Mouse (Mus musculus): ENCODE measurements around the gene Alox12. TPM values are rescaled to one million over a fixed set of nuclear protein-coding genes. Genes with fewer than 3 reads are reported as not detected.

The Alox12 gene
- total and polyA plus RNA-seq, 3 experiments = 0.03 TPM; not detected in 2

GRCm38 (mm10) chr11:70219873-70220272 lies 35.3 kb downstream of the Alox12 start:
- peak overlapping the region; percentile 81 for H3K9ac ChIP-seq (ENCODE audit: control insufficient read depth, low read depth, low read length, poor library complexity, severe bottlenecking)
- peak overlapping the region; percentile 62 to 76 for H3K4me3 ChIP-seq (ENCODE audit: control insufficient read depth in 1 of 2, insufficient read depth in 1 of 2, low read depth in 2 of 2, low read length in 2 of 2)
- DNase-seq (ENCODE audit: low read depth, low spot score) = no peak
- peaks cover 5 to 7% of the 10 kb centered on the region in 2 experiments; a peak in 3 of 4 replicates for H3K4me1 ChIP-seq (ENCODE audit: control insufficient read depth in 1 of 2, insufficient read depth in 2 of 2, low read length in 2 of 2)
- TF ChIP-seq HCFC1 (IDR thresholded peaks at IDR 0.05; ENCODE audit: low read depth, low read length) = no peak
- TF ChIP-seq NRF1 (IDR thresholded peaks at IDR 0.05; ENCODE audit: insufficient read depth, low read depth, low read length, poor library complexity, severe bottlenecking) = no peak
- no peak for TF ChIP-seq SIN3A (IDR thresholded peaks at IDR 0.05; ENCODE audit: low read length)
- H3K9me3 ChIP-seq (replicated peaks; ENCODE audit: insufficient read depth, low read length) = no peaks in the 10 kb centered on the region
- peaks cover 0 to 5% of the 10 kb centered on the region in 2 experiments; a peak in 2 of 4 replicates for H3K36me3 ChIP-seq (ENCODE audit: control insufficient read depth in 1 of 2, insufficient read depth in 2 of 2, low read length in 2 of 2)
- H3K79me2 ChIP-seq (ENCODE audit: control insufficient read depth, insufficient read depth, low read length, poor library complexity) = peaks cover 5% of the 10 kb centered on the region; the same call in 1 of the 2 replicates
- H3K27ac ChIP-seq (ENCODE audit: control insufficient read depth, low read depth, low read length) = no peak overlapping the region
- H3K27me3 ChIP-seq (ENCODE audit: control insufficient read depth in 1 of 2, insufficient read depth in 2 of 2, low read length in 2 of 2) = no peaks in the 10 kb centered on the region

GRCm38 (mm10) chr11:70218741-70219470 lies 36.2 kb downstream of the Alox12 start:
- H3K9ac ChIP-seq (ENCODE audit: control insufficient read depth, low read depth, low read length, poor library complexity, severe bottlenecking) = no peak overlapping the region
- H3K36me3 ChIP-seq (ENCODE audit: control insufficient read depth in 1 of 2, insufficient read depth in 2 of 2, low read length in 2 of 2) = peaks cover 0 to 5% of the 10 kb centered on the region in 2 experiments; a peak in 2 of 4 replicates
- H3K4me1 ChIP-seq (ENCODE audit: control insufficient read depth in 1 of 2, insufficient read depth in 2 of 2, low read length in 2 of 2) = peaks cover 5 to 7% of the 10 kb centered on the region in 2 experiments; a peak in 3 of 4 replicates
- DNase-seq (ENCODE audit: low read depth, low spot score) = no peak
- no peak for TF ChIP-seq TAL1 (IDR thresholded peaks at IDR 0.05; ENCODE audit: low read length)
- no peak for TF ChIP-seq BHLHE40 (IDR thresholded peaks at IDR 0.05; ENCODE audit: borderline replicate concordance, low read depth, low read length)
- TF ChIP-seq POLR2A (IDR thresholded peaks at IDR 0.05; ENCODE audit: control insufficient read depth in 1 of 2, insufficient read depth in 1 of 2, low read depth in 1 of 2, low read length in 2 of 2, poor library complexity in 1 of 2) = no peak
- TF ChIP-seq KAT2A (conservative IDR thresholded peaks at IDR 0.05; ENCODE audit: low read depth, low read length) = no peak
- TF ChIP-seq MYB (IDR thresholded peaks at IDR 0.05; ENCODE audit: low read depth, low read length) = no peak
- TF ChIP-seq MAZ (IDR thresholded peaks at IDR 0.05; ENCODE audit: low read depth, low read length) = no peak
- TF ChIP-seq ELF1 (IDR thresholded peaks at IDR 0.05; ENCODE audit: low read depth, low read length) = no peak
- no peak overlapping the region for H3K4me3 ChIP-seq (ENCODE audit: control insufficient read depth in 1 of 2, insufficient read depth in 1 of 2, low read depth in 2 of 2, low read length in 2 of 2)
- no peaks in the 10 kb centered on the region for H3K9me3 ChIP-seq (replicated peaks; ENCODE audit: insufficient read depth, low read length)
- H3K79me2 ChIP-seq (ENCODE audit: control insufficient read depth, insufficient read depth, low read length, poor library complexity) = peaks cover 5% of the 10 kb centered on the region; the same call in 1 of the 2 replicates
- H3K27me3 ChIP-seq (ENCODE audit: control insufficient read depth in 1 of 2, insufficient read depth in 2 of 2, low read length in 2 of 2) = no peaks in the 10 kb centered on the region
- H3K27ac ChIP-seq (ENCODE audit: control insufficient read depth, low read depth, low read length) = no peak overlapping the region

GRCm38 (mm10) chr11:70218039-70218438 lies 37.1 kb downstream of the Alox12 start:
- H3K27ac ChIP-seq (ENCODE audit: control insufficient read depth, low read depth, low read length) = no peak overlapping the region
- H3K9ac ChIP-seq (ENCODE audit: control insufficient read depth, low read depth, low read length, poor library complexity, severe bottlenecking) = no peak overlapping the region
- peaks cover 5% of the 10 kb centered on the region; the same call in 1 of the 2 replicates for H3K79me2 ChIP-seq (ENCODE audit: control insufficient read depth, insufficient read depth, low read length, poor library complexity)
- peaks cover 5 to 7% of the 10 kb centered on the region in 2 experiments; a peak in 3 of 4 replicates for H3K4me1 ChIP-seq (ENCODE audit: control insufficient read depth in 1 of 2, insufficient read depth in 2 of 2, low read length in 2 of 2)
- H3K4me3 ChIP-seq (ENCODE audit: control insufficient read depth in 1 of 2, insufficient read depth in 1 of 2, low read depth in 2 of 2, low read length in 2 of 2) = no peak overlapping the region
- no peaks in the 10 kb centered on the region for H3K27me3 ChIP-seq (ENCODE audit: control insufficient read depth in 1 of 2, insufficient read depth in 2 of 2, low read length in 2 of 2)
- no peaks in the 10 kb centered on the region for H3K9me3 ChIP-seq (replicated peaks; ENCODE audit: insufficient read depth, low read length)
- peaks cover 0 to 5% of the 10 kb centered on the region in 2 experiments; a peak in 2 of 4 replicates for H3K36me3 ChIP-seq (ENCODE audit: control insufficient read depth in 1 of 2, insufficient read depth in 2 of 2, low read length in 2 of 2)
- TF ChIP-seq GABPA (IDR thresholded peaks at IDR 0.05; ENCODE audit: low read depth, low read length) = no peak
- no peak for TF ChIP-seq KAT2A (conservative IDR thresholded peaks at IDR 0.05; ENCODE audit: low read depth, low read length)
- TF ChIP-seq BHLHE40 (IDR thresholded peaks at IDR 0.05; ENCODE audit: borderline replicate concordance, low read depth, low read length) = no peak
- no peak for TF ChIP-seq ETS1 (IDR thresholded peaks at IDR 0.05; ENCODE audit: low read depth, low read length)
- TF ChIP-seq TAL1 (IDR thresholded peaks at IDR 0.05; ENCODE audit: low read length) = no peak
- TF ChIP-seq TCF12 (IDR thresholded peaks at IDR 0.05; ENCODE audit: low read depth, low read length) = no peak
- no peak for TF ChIP-seq POLR2A (IDR thresholded peaks at IDR 0.05; ENCODE audit: control insufficient read depth in 1 of 2, insufficient read depth in 1 of 2, low read depth in 1 of 2, low read length in 2 of 2, poor library complexity in 1 of 2)
- no peak for TF ChIP-seq ELF1 (IDR thresholded peaks at IDR 0.05; ENCODE audit: low read depth, low read length)
- TF ChIP-seq SMC3 (IDR thresholded peaks at IDR 0.05; ENCODE audit: low read depth, low read length) = no peak
- TF ChIP-seq EP300 (IDR thresholded peaks at IDR 0.05; ENCODE audit: low read depth in 1 of 2, low read length in 2 of 2) = no peak
- TF ChIP-seq MYB (IDR thresholded peaks at IDR 0.05; ENCODE audit: low read depth, low read length) = no peak
- TF ChIP-seq ZNF384 (IDR thresholded peaks at IDR 0.05; ENCODE audit: low read depth, low read length) = no peak
- TF ChIP-seq ZC3H11A (IDR thresholded peaks at IDR 0.05; ENCODE audit: low read depth, low read length) = no peak
- no peak for TF ChIP-seq MAX (IDR thresholded peaks at IDR 0.05; ENCODE audit: low read length)
- TF ChIP-seq RAD21 (IDR thresholded peaks at IDR 0.05; ENCODE audit: low read depth, low read length) = no peak
- no peak for TF ChIP-seq MXI1 (IDR thresholded peaks at IDR 0.05; ENCODE audit: low read depth, low read length)
- TF ChIP-seq CTCF (IDR thresholded peaks at IDR 0.05 in 2 of 3, conservative IDR thresholded peaks at IDR 0.05 in 1 of 3; ENCODE audit: control insufficient read depth in 1 of 3, insufficient read depth in 1 of 3, low read depth in 2 of 3, low read length in 3 of 3, poor library complexity in 1 of 3, severe bottlenecking in 1 of 3) = no peak
- TF ChIP-seq ZMIZ1 (IDR thresholded peaks at IDR 0.05; ENCODE audit: low read depth, low read length) = no peak
- no peak for DNase-seq (ENCODE audit: low read depth, low spot score)
